In genomic region chr14:51309951-51310350, GRCm38 (mm10) we compare ENCODE assay signal across 30 mouse cellular contexts. TPM values are rescaled to one million over a fixed set of nuclear protein-coding genes. Genes with fewer than 3 reads are reported as not detected.
DNase-seq lines count a peak whose midpoint lies in the region; ATAC-seq and TF ChIP-seq lines count a peak whose summit lies in the region.
"Had no signal": no experiment of that assay in that cellular context is flagged by ENCODE, and none has a peak within 500 bp of the region (broad histone marks: within the 10 kb centered on the region; RNA-seq: fewer than 3 reads in every experiment).

No protein-coding gene starts in this region.

- H3K4me3 ChIP-seq in heart, adult 2 months: no peak overlapping the region
- H3K4me3 ChIP-seq in heart, embryonic 12.5 days: no peak overlapping the region
- no peak overlapping the region for H3K4me3 ChIP-seq in hindbrain, postnatal 0 days (ENCODE audit: low read length)
- H3K4me3 ChIP-seq: embryonic facial prominence, embryonic 13.5 days; erythroblast, embryonic 14.5 days; forebrain, embryonic 12.5 days; hindbrain, embryonic 12.5 days; midbrain, embryonic 12.5 days; neural tube, embryonic 15.5 days; stomach, embryonic 15.5 days had no signal

- TF ChIP-seq EP300 in heart, adult 2 months (IDR thresholded peaks at IDR 0.05; ENCODE audit: insufficient read depth, low read depth, low read length): no peak

- H3K27me3 ChIP-seq in heart, adult 2 months (ENCODE audit: control insufficient read depth, insufficient read depth, low read length): no peaks in the 10 kb centered on the region
- H3K27me3 ChIP-seq in heart, embryonic 12.5 days (replicated peaks): no peaks in the 10 kb centered on the region
- H3K27me3 ChIP-seq in hindbrain, postnatal 0 days (ENCODE audit: insufficient read depth, low read length): no peaks in the 10 kb centered on the region
- H3K27me3 ChIP-seq: embryonic facial prominence, embryonic 13.5 days; forebrain, embryonic 12.5 days; hindbrain, embryonic 12.5 days; midbrain, embryonic 12.5 days; neural tube, embryonic 15.5 days; stomach, embryonic 15.5 days had no signal

- 72% methylated on average over 1 of the region's 1 CpGs for WGBS in heart, adult 2 months
- 74% methylated on average over 1 of the region's 1 CpGs for WGBS in heart, embryonic 12.5 days
- WGBS in hindbrain, postnatal 0 days: 85% methylated on average over 1 of the region's 1 CpGs

- H3K9ac ChIP-seq in heart, adult 2 months (ENCODE audit: low read depth, low read length): no peak overlapping the region
- H3K9ac ChIP-seq in heart, embryonic 12.5 days: no peak overlapping the region
- no peak overlapping the region for H3K9ac ChIP-seq in hindbrain, postnatal 0 days (replicated peaks; ENCODE audit: low read length)
- H3K9ac ChIP-seq: embryonic facial prominence, embryonic 13.5 days; forebrain, embryonic 12.5 days; hindbrain, embryonic 12.5 days; midbrain, embryonic 12.5 days; neural tube, embryonic 15.5 days; stomach, embryonic 15.5 days had no signal

- no peak overlapping the region for H3K4me2 ChIP-seq in heart, embryonic 12.5 days
- no peak overlapping the region for H3K4me2 ChIP-seq in hindbrain, postnatal 0 days (ENCODE audit: low read depth, low read length)
- H3K4me2 ChIP-seq: embryonic facial prominence, embryonic 13.5 days; forebrain, embryonic 12.5 days; hindbrain, embryonic 12.5 days; midbrain, embryonic 12.5 days; neural tube, embryonic 15.5 days; stomach, embryonic 15.5 days had no signal

- intact Hi-C loops in heart, adult 2 months (cut with DNase I): no loop called here
- intact Hi-C loops in heart, postnatal 25 days (cut with DNase I): loop anchor here (5.0 kb wide), 1 partner anchor 37 kb away; no protein-coding TSS in a partner anchor

- DNase-seq in adrenal gland, postnatal 10 days: peak; percentile 7
- DNase-seq in adrenal gland, adult (ENCODE audit: inconsistent age in 2 of 2, low spot score in 1 of 2): no peak
- DNase-seq in heart, adult 2 months: peak; percentile 45 to 66
- DNase-seq in kidney, postnatal 4 days: peak; percentile 34 to 57
- no peak for DNase-seq in kidney, adult 9 months
- DNase-seq in heart, postnatal 25 days (ENCODE audit: low spot score): peak; percentile 35
- no peak for DNase-seq in hindbrain, postnatal 0 days (ENCODE audit: low spot score)
- DNase-seq: cerebellum, postnatal 14 days; layer of hippocampus, postnatal 36 days; right cerebral cortex, adult 18-20 months; thymus, postnatal 25 days had no signal

- TF ChIP-seq POLR2A in heart, adult 2 months (IDR thresholded peaks at IDR 0.05; ENCODE audit: insufficient read depth, low read depth, low read length): no peak

- no peak for TF ChIP-seq CTCF in heart, adult 2 months (IDR thresholded peaks at IDR 0.05)
- no peak for TF ChIP-seq CTCF in hindbrain, postnatal 0 days (IDR thresholded peaks at IDR 0.05; ENCODE audit: low read depth)

- no peaks in the 10 kb centered on the region for H3K36me3 ChIP-seq in heart, adult 2 months (ENCODE audit: control insufficient read depth, insufficient read depth, low read length)
- H3K36me3 ChIP-seq in heart, embryonic 12.5 days: no peaks in the 10 kb centered on the region
- no peaks in the 10 kb centered on the region for H3K36me3 ChIP-seq in hindbrain, postnatal 0 days (ENCODE audit: insufficient read depth, low read length)
- H3K36me3 ChIP-seq: embryonic facial prominence, embryonic 13.5 days; forebrain, embryonic 12.5 days; hindbrain, embryonic 12.5 days; midbrain, embryonic 12.5 days; neural tube, embryonic 15.5 days; stomach, embryonic 15.5 days had no signal

- no peaks in the 10 kb centered on the region for H3K4me1 ChIP-seq in heart, adult 2 months (ENCODE audit: control insufficient read depth, insufficient read depth, low read length)
- no peaks in the 10 kb centered on the region for H3K4me1 ChIP-seq in heart, embryonic 12.5 days (replicated peaks)
- no peaks in the 10 kb centered on the region for H3K4me1 ChIP-seq in hindbrain, postnatal 0 days (ENCODE audit: insufficient read depth, low read length)
- H3K4me1 ChIP-seq: embryonic facial prominence, embryonic 13.5 days; forebrain, embryonic 12.5 days; hindbrain, embryonic 12.5 days; midbrain, embryonic 12.5 days; neural tube, embryonic 15.5 days; stomach, embryonic 15.5 days had no signal

- ATAC-seq in heart, embryonic 12.5 days (ENCODE audit: insufficient number of reproducible peaks, low FRiP score): no peak
- ATAC-seq in hindbrain, postnatal 0 days: no peak
- ATAC-seq: activated CD4-positive, CD25-positive, alpha-beta regulatory T cell, adult 4 months had no signal

- H3K79me2 ChIP-seq in heart, adult 2 months (replicated peaks; ENCODE audit: control insufficient read depth, insufficient read depth, low read length): no peaks in the 10 kb centered on the region

- H3K27ac ChIP-seq in heart, adult 2 months: peak overlapping the region; percentile 60
- no peak overlapping the region for H3K27ac ChIP-seq in heart, embryonic 12.5 days (ENCODE audit: poor library complexity, severe bottlenecking)
- H3K27ac ChIP-seq in hindbrain, postnatal 0 days: no peak overlapping the region
- H3K27ac ChIP-seq: embryonic facial prominence, embryonic 13.5 days; forebrain, embryonic 12.5 days; hindbrain, embryonic 12.5 days; midbrain, embryonic 12.5 days; neural tube, embryonic 15.5 days; stomach, embryonic 15.5 days had no signal

- peaks cover 9% of the 10 kb centered on the region for H3K9me3 ChIP-seq in heart, embryonic 12.5 days (replicated peaks)
- no peaks in the 10 kb centered on the region for H3K9me3 ChIP-seq in hindbrain, postnatal 0 days (ENCODE audit: low read length)
- H3K9me3 ChIP-seq: midbrain, embryonic 12.5 days; neural tube, embryonic 15.5 days; stomach, embryonic 15.5 days had no signal

RNA-seq across cellular contexts. Expression of gene Gm7247, which starts 51.6 kb away (rescaled TPM):
- total RNA-seq in adrenal gland, postnatal 10 days (2021): not detected
- total RNA-seq in heart, adult 2 months (2021): not detected
- not detected in 2 replicates for polyA plus RNA-seq in heart, adult 2 months (2012; rRNA removed)
- polyA plus RNA-seq in heart, embryonic 12.5 days (2016; fragmentation: Nextera tagmentation; extraction: Ambion mirVana): not detected in 2 replicates
- not detected for total RNA-seq in heart, postnatal 25 days (2021)
- not detected in 2 replicates for total RNA-seq in hindbrain, postnatal 0 days (2014; rRNA removed)
- not detected in 2 replicates for polyA plus RNA-seq in hindbrain, postnatal 0 days (2015; fragmentation: Nextera tagmentation; extraction: Ambion mirVana)
- total RNA-seq: adrenal gland, postnatal 36 days; layer of hippocampus, adult 8-10 months; layer of hippocampus, postnatal 36 days; left cerebral cortex, postnatal 10 days; liver, adult 2 months; megakaryocyte, adult 5-6 weeks had no signal
- polyA plus RNA-seq: activated CD4-positive, CD25-positive, alpha-beta regulatory T cell, adult 4 months; embryonic facial prominence, embryonic 13.5 days; erythroblast, embryonic 14.5 days; forebrain, embryonic 12.5 days; heart, embryonic 14.5 days; hindbrain, embryonic 12.5 days; kidney, embryonic 16.5 days; limb, embryonic 11.5 days; liver, adult 2 months; liver, embryonic 16.5 days; lung, embryonic 16.5 days; midbrain, embryonic 12.5 days; neural tube, embryonic 15.5 days; stomach, embryonic 15.5 days had no signal

RNA-seq across cellular contexts. Expression of gene Rnase2a, which starts 54.0 kb away (rescaled TPM):
- total RNA-seq in adrenal gland, postnatal 10 days (2021): under 1 TPM; 0.61 to 0.96 TPM
- under 1 TPM; 0.57 to 0.89 TPM for total RNA-seq in heart, adult 2 months (2021)
- polyA plus RNA-seq in heart, adult 2 months (2012; rRNA removed): not detected in 2 replicates
- polyA plus RNA-seq in heart, embryonic 12.5 days (2016; fragmentation: Nextera tagmentation; extraction: Ambion mirVana): not detected in 2 replicates
- total RNA-seq in heart, postnatal 25 days (2021): not detected
- not detected in 2 replicates for total RNA-seq in hindbrain, postnatal 0 days (2014; rRNA removed)
- not detected in 2 replicates for polyA plus RNA-seq in hindbrain, postnatal 0 days (2015; fragmentation: Nextera tagmentation; extraction: Ambion mirVana)
- total RNA-seq: layer of hippocampus, adult 8-10 months; layer of hippocampus, postnatal 36 days; left cerebral cortex, postnatal 10 days; liver, adult 2 months had no signal
- polyA plus RNA-seq: activated CD4-positive, CD25-positive, alpha-beta regulatory T cell, adult 4 months; embryonic facial prominence, embryonic 13.5 days; erythroblast, embryonic 14.5 days; forebrain, embryonic 12.5 days; heart, embryonic 14.5 days; hindbrain, embryonic 12.5 days; kidney, embryonic 16.5 days; limb, embryonic 11.5 days; liver, adult 2 months; liver, embryonic 16.5 days; lung, embryonic 16.5 days; midbrain, embryonic 12.5 days; neural tube, embryonic 15.5 days; stomach, embryonic 15.5 days had no signal

Comparison
In these comparisons a context has a peak if more than half of its experiments do, and no peak if none do; other contexts are left out.
1. DNase-seq: peak in adrenal gland, postnatal 10 days (single experiment), heart, adult 2 months (2 of 2), kidney, postnatal 4 days (2 of 2) and heart, postnatal 25 days (single experiment); none in adrenal gland, adult (0 of 2), kidney, adult 9 months (single experiment) and hindbrain, postnatal 0 days (single experiment).